Mouse (Mus musculus) kidney, embryonic 14.5 days (tissue): Measurements from ENCODE around the gene Zfp983. TPM values are rescaled to one million over a fixed set of nuclear protein-coding genes. Genes with fewer than 3 reads are reported as not detected.

Experiments
- polyA plus RNA-seq: library from polyadenylated mRNA; unstranded; fragments of >200 nt; fragmentation: Nextera tagmentation; extraction: Ambion mirVana; gene quantifications from 2 replicates; pipeline ENCODE4 v1.2.1, GENCODE M21; 2014

Zfp983 gene
- polyA plus RNA-seq, 1 experiment from 2014 or later = 4.4 TPM

Other genes starting within 250 kb of the Zfp983 start
- gene Zfp54, start 227.4 kb upstream of the Zfp983 start, polyA plus RNA-seq = 5.8 and 6.9 TPM in 2 replicates
- gene Zfp51, start 200.2 kb upstream of the Zfp983 start, polyA plus RNA-seq = 17.0 and 17.5 TPM in 2 replicates
- 9.4 and 14.1 TPM in 2 replicates for gene Zfp53, start 161.6 kb upstream of the Zfp983 start, polyA plus RNA-seq
- 3.0 and 3.6 TPM in 2 replicates for gene Zfp52, start 115.1 kb upstream of the Zfp983 start, polyA plus RNA-seq
- gene Zfp948, start 83.6 kb upstream of the Zfp983 start, polyA plus RNA-seq = 22.8 and 24.3 TPM in 2 replicates
- gene Gm10226, start 41.2 kb downstream of the Zfp983 start, polyA plus RNA-seq = 6.1 and 7.7 TPM in 2 replicates
- 12.9 and 18.4 TPM in 2 replicates for gene Zfp760, start 57.1 kb downstream of the Zfp983 start, polyA plus RNA-seq
- 5.1 and 8.8 TPM in 2 replicates for gene Zfp229, start 80.2 kb downstream of the Zfp983 start, polyA plus RNA-seq
- gene Zfp820, start 195.1 kb downstream of the Zfp983 start, polyA plus RNA-seq = 6.6 and 7.9 TPM in 2 replicates